Mouse (Mus musculus) embryonic fibroblast, embryonic 13.5 days (primary cell): ENCODE measurements around the gene Tagln3.

Experiments
- CTCF ChIP-seq: IDR thresholded peaks from 2 replicates; pipeline ENCODE4 v1.5.1; 2011; ENCODE audit warnings: mild to moderate bottlenecking, control low read depth, low read length, moderate library complexity, borderline replicate concordance; ENCODE audit not compliant: insufficient read depth
- POLR2A ChIP-seq: IDR thresholded peaks from 2 replicates; pipeline ENCODE4 v1.6.1; 2011; ENCODE audit warnings: low read depth, mild to moderate bottlenecking, control low read depth, low read length, moderate library complexity

- TF ChIP-seq CTCF (no peak), POLR2A (no peak)
Observed at GRCm38 (mm10) chr16:45695445-45696160, 28.8 kb downstream of the Tagln3 start.
